Mouse (Mus musculus) hindbrain, embryonic 16.5 days (tissue): Measurements from ENCODE around the gene I0C0044D17Rik. TPM values are rescaled to one million over a fixed set of nuclear protein-coding genes. Genes with fewer than 3 reads are reported as not detected.

Experiments
- ATAC-seq: fragments of 200-750 bp; cut with Nextera tagmentation; 2 replicates; pipeline ENCODE4 v1.8.0; 2017; ENCODE audit warnings: moderate TSS enrichment, moderate library complexity
- H3K27ac ChIP-seq: fragments of 300-500 bp; sonication (generic); 2 replicates; pipeline ENCODE4 v1.5.1; 2014; ENCODE audit warnings: low read depth, mild to moderate bottlenecking, control low read depth, low read length, moderate library complexity
- H3K27me3 ChIP-seq: fragments of 300-500 bp; sonication (generic); replicated peaks from 2 replicates; pipeline ENCODE4 v1.6.1; 2014; ENCODE audit warnings: low read length; ENCODE audit not compliant: control insufficient read depth, insufficient read depth
- H3K36me3 ChIP-seq: fragments of 300-500 bp; sonication (generic); 2 replicates; pipeline ENCODE4 v1.6.1; 2014; ENCODE audit warnings: mild to moderate bottlenecking, low read length, moderate library complexity, mixed read lengths; ENCODE audit not compliant: control insufficient read depth, insufficient read depth
- H3K4me1 ChIP-seq: fragments of 300-500 bp; sonication (generic); 2 replicates; pipeline ENCODE4 v1.6.1; 2014; ENCODE audit warnings: low read depth, low read length; ENCODE audit not compliant: control insufficient read depth, insufficient read depth
- H3K4me2 ChIP-seq: fragments of 300-500 bp; sonication (generic); 2 replicates; pipeline ENCODE4 v1.6.1; 2014; ENCODE audit warnings: mild to moderate bottlenecking, low read length, control low read depth, moderate library complexity
- H3K4me3 ChIP-seq: fragments of 300-500 bp; sonication (generic); 2 replicates; pipeline ENCODE4 v1.5.1; 2014; ENCODE audit warnings: mild to moderate bottlenecking, low read length, control low read depth, moderate library complexity
- H3K9ac ChIP-seq: fragments of 300-500 bp; sonication (generic); 2 replicates; pipeline ENCODE4 v1.6.1; 2014; ENCODE audit warnings: low read depth, mild to moderate bottlenecking, control low read depth, low read length, moderate library complexity
- H3K9me3 ChIP-seq: fragments of 300-500 bp; sonication (generic); 2 replicates; pipeline ENCODE4 v1.6.1; 2014; ENCODE audit warnings: mild to moderate bottlenecking, low read length, moderate library complexity; ENCODE audit not compliant: control insufficient read depth
- WGBS: fragments of 180-500 bp; shearing (Covaris S2); extraction: QIAGEN DNeasy Blood & Tissue Kit; methylation state at CpG from one replicate; pipeline ENCODE4 v1.1.7; 2014; 5-methylcytosine and 5-hydroxymethylcytosine counted together
- polyA plus RNA-seq: library from polyadenylated mRNA; unstranded; fragments of >200 nt; fragmentation: Nextera tagmentation; extraction: Ambion mirVana; gene quantifications from 2 replicates; pipeline ENCODE4 v1.2.1, GENCODE M21; 2015

Gene I0C0044D17Rik
- polyA plus RNA-seq, 1 experiment from 2014 or later: not detected

DNA sequence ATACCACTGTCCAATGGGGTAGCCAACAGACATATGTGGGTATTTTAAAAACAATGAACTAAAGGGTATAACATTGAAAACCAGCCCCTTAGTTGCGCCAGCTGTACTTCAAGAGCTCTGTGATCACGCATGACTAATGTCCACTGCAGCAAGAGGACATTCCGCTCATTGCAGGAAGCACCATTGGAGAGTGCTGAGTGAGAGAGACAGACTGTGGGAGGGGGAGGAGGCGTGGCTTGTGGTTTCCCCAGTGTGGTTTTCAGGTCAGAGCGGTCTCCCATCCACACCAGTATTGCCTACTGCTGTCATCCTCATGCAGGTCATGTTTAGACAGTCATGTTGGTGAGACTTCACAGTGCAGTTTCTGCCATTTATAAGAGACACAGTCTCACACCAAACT lies 12.9 kb upstream of the I0C0044D17Rik start:
- H3K27ac ChIP-seq: no peak overlapping the region
- no peak for ATAC-seq
- H3K4me1 ChIP-seq: no peaks in the 10 kb centered on the region
- no peaks in the 10 kb centered on the region for H3K9me3 ChIP-seq
- H3K27me3 ChIP-seq: no peaks in the 10 kb centered on the region
- H3K9ac ChIP-seq: no peak overlapping the region
- H3K4me2 ChIP-seq: no peak overlapping the region
- 39% methylated on average over 5 of the region's 5 CpGs for WGBS
- no peaks in the 10 kb centered on the region for H3K36me3 ChIP-seq
- no peak overlapping the region for H3K4me3 ChIP-seq

DNA sequence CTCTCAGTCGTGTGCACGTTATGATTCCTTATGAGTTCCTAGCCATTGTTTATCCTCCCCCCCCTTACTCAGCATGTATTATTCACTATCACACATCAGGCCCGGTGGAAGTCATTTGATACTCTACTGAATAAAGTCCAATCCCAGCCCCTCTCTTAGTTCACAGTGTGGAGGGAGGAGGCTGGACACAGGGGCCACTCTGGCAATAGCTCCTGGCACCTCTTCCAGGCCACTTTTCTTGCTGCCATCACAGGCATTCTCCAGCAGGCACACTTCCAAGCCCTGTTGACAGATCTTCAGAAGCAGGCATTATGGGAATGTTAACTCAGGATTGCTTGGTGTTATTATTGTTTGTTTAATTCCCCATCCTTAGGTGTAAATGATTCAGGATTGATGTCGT lies 11.1 kb upstream of the I0C0044D17Rik start:
- no peak overlapping the region for H3K9ac ChIP-seq
- no peaks in the 10 kb centered on the region for H3K4me1 ChIP-seq
- H3K4me2 ChIP-seq: no peak overlapping the region
- H3K36me3 ChIP-seq: no peaks in the 10 kb centered on the region
- WGBS: 56% methylated on average over 4 of the region's 4 CpGs
- ATAC-seq: no peak
- no peaks in the 10 kb centered on the region for H3K9me3 ChIP-seq
- H3K4me3 ChIP-seq: no peak overlapping the region
- H3K27me3 ChIP-seq: no peaks in the 10 kb centered on the region
- no peak overlapping the region for H3K27ac ChIP-seq

DNA sequence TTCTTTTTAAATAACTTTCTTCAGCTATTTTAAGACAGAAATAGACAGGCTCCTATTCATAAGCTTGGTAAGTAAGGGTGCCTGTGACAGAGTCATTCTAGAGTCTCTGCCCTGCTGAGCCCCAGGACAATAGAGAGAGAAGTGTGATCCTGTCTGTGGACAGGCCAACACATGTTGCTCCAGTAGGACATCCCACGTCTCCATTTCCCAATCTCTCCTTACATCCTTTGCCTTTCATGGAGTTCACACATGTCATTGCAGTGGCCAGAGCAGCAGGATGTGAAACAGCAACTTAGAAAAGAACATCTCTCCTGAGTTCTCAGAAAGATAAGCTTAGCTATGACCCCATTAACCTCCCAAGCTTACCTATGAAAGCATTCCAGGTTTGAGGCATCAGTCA lies 8.1 kb upstream of the I0C0044D17Rik start:
- Histone ChIP-seq H3K4me2 (no peak overlapping the region), H3K4me1 (no peaks in the 10 kb centered on the region), H3K36me3 (no peaks in the 10 kb centered on the region), H3K27ac (no peak overlapping the region), H3K9ac (no peak overlapping the region), H3K27me3 (no peaks in the 10 kb centered on the region), H3K9me3 (no peaks in the 10 kb centered on the region), H3K4me3 (no peak overlapping the region)
- 64% methylated on average over 1 of the region's 1 CpGs for WGBS
- no peak for ATAC-seq

DNA sequence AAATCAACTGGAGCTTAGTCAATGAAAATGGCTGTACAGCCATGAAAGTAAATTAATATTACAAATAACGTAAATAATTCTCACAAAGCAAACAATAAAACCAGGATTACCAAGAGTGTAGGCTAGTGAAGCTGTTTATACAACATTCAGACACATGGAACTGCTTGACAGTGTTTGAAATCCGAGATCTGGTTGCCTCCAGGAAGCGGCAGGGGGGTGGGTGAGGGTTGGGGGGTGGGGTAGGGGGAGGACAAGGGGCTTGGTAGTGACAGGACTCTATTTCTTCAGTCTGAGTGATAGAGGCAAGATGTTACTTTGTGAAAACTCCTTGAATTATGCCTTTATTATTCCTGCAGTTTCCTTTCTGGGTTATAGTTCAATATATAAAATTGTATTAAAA lies 3.1 kb upstream of the I0C0044D17Rik start:
- Histone ChIP-seq H3K9ac (no peak overlapping the region), H3K9me3 (no peaks in the 10 kb centered on the region), H3K36me3 (no peaks in the 10 kb centered on the region), H3K4me2 (no peak overlapping the region), H3K4me3 (no peak overlapping the region), H3K27ac (no peak overlapping the region), H3K27me3 (no peaks in the 10 kb centered on the region), H3K4me1 (no peaks in the 10 kb centered on the region)
- ATAC-seq: no peak
- WGBS: 55% methylated on average over 3 of the region's 3 CpGs

DNA sequence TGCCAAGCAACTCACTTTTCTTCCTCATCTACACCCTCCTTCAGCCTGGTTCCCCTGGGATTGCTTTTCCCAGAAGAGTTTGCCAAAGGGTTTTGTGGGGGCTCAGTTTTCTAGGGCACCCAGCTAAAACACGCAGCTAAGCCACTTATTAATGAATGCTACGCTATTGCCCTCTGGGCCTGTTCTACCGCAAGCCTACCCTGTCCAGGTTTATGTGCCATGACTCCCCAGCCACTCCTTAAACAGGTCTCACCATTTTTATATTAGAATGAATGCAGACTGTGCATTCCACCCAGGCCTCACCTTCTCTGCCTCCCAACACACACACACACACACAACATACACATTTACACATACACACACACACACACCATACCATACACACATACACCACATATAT lies 593 bp downstream of the I0C0044D17Rik start:
- no peaks in the 10 kb centered on the region for H3K36me3 ChIP-seq
- no peak overlapping the region for H3K27ac ChIP-seq
- ATAC-seq: no peak
- no peaks in the 10 kb centered on the region for H3K9me3 ChIP-seq
- H3K4me1 ChIP-seq: peaks cover 1% of the 10 kb centered on the region
- no peak overlapping the region for H3K9ac ChIP-seq
- no peak overlapping the region for H3K4me2 ChIP-seq
- H3K27me3 ChIP-seq: peaks cover 7% of the 10 kb centered on the region
- no peak overlapping the region for H3K4me3 ChIP-seq
- WGBS: 67% methylated on average over 3 of the region's 3 CpGs

DNA sequence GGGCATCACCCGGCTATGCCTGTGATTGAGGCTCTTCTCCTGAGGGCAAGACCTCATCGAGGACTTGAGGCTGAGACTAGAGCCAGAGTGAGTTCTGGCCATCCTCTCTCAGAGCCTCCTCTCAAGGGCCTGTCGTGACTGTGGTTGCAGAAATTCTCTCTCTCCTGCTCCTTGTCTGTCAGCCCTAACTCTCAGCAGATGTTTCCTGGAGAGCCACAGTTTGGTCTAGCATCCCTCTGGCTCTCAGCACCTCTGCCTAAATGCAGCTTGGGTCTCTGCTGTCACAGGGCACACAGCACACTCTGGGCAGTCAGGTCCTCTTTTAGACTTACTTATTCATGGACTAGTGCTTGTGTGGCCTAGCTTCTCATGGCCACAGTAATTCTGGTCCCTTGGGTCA lies 1.2 kb downstream of the I0C0044D17Rik start:
- Histone ChIP-seq H3K4me2 (no peak overlapping the region), H3K4me1 (peaks cover 5% of the 10 kb centered on the region), H3K27ac (no peak overlapping the region), H3K36me3 (no peaks in the 10 kb centered on the region), H3K9ac (no peak overlapping the region), H3K27me3 (peaks cover 9% of the 10 kb centered on the region), H3K9me3 (no peaks in the 10 kb centered on the region), H3K4me3 (no peak overlapping the region)
- WGBS: 75% methylated on average over 3 of the region's 3 CpGs
- no peak for ATAC-seq

DNA sequence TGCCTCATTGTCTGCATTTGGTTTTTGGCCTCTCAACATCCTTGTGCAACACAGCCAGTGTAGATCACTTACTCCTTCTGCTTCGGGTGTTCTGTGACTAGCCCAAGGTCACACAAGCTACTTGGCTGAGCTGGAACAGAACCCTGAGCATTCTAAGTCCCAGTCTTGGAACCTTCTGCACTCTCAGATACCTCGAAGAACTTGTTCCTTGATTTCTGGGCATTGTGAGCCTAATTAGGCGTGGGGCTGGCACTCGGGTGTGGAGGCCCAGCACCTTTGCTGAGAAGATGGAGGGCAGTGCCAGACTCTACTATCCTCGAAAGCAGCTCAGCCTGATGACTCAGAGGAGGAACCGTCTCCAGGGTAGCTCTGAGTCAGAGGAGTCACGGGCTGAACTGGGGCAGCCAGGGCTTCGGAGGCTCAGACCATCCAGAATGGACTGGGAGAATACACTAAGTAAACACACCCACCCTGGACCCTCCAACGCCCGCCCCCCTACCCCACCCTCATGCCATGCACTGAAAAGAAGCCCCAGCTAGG lies 4.4 kb downstream of the I0C0044D17Rik start:
- no peak overlapping the region for H3K27ac ChIP-seq
- ATAC-seq: no peak
- peaks cover 5% of the 10 kb centered on the region for H3K4me1 ChIP-seq
- H3K9ac ChIP-seq: no peak overlapping the region
- H3K4me3 ChIP-seq: no peak overlapping the region
- no peak overlapping the region for H3K4me2 ChIP-seq
- peaks cover 9% of the 10 kb centered on the region for H3K27me3 ChIP-seq
- H3K9me3 ChIP-seq: no peaks in the 10 kb centered on the region
- WGBS: 90% methylated on average over 10 of the region's 10 CpGs
- no peaks in the 10 kb centered on the region for H3K36me3 ChIP-seq

DNA sequence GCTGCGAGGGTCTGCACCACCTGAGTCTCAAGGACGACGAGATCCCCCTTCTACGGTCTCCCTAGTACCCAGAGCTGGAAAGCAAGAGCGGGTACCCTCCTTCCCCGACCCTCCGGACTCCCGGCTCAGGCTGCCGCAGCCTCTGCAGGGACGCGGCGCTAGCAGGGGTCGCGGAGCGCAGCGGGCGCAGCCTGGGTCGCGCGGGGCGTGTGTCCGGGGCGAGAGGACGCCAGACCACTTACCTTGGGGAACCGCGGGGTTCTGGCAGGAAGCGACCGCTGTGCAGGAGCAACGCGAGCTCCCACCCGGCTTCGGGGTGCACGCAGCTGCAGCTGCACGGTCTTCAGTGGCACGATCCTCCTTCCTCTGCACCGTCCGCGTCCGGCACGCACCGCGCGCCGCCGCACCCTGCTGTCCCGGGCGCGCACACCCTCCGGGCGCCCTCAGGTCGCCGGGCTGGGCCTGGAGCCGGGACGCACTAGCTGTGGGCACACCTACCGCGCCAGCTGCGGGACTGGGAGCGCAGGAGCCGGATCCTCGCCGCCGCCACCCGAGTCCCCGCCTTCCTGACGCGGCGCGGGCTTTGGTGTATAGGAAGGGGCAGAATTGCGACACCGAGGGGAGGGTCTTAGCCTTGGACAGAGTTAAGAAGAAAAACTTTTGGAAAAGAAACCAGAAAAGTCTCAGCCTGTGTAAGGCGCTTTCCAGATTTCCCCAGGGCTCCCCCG lies 6.3 kb downstream of the I0C0044D17Rik start, which contains the start of gene Kank4:
Gene Kank4, minus strand, starts transcription at position 354 of the 728 bp plus-strand sequence.
- Histone ChIP-seq H3K4me1 (peaks cover 5% of the 10 kb centered on the region), H3K4me2 (peak within 1 kb of the TSS; percentile 94), H3K36me3 (no peaks in the 10 kb centered on the region), H3K27ac (0 out of 2 replicates have a peak within 1 kb of the TSS, but pooled peaks have one; percentile 9), H3K4me3 (peak within 1 kb of the TSS; percentile 77), H3K9ac (peak within 1 kb of the TSS; percentile 79), H3K9me3 (no peaks in the 10 kb centered on the region), H3K27me3 (peaks cover 9% of the 10 kb centered on the region)
- WGBS: under 1% methylated on average over 70 of the region's 72 CpGs
- peak; percentile 79 for ATAC-seq

DNA sequence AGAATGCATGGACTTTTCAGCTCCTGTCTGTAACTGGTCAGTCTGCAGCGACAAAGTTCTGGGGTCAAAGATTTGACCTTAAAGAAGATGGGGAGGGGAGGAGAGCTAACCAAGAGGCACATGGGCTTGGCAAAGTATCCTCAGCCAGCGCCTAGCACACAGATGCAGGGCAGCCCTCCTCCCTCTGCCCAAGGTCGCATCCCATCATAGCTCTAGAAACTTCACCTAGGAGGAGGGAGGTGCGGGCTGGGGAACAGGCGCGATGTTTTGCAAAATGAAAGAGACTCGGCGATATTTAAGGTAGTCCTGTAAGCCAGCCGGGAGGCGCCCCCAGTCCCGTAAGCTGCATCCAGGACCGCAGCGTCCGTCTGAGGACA lies 6.8 kb downstream of the I0C0044D17Rik start:
- Histone ChIP-seq H3K4me2 (peak overlapping the region; percentile 94), H3K4me3 (peak overlapping the region; percentile 77), H3K27ac (no peak overlapping the region), H3K9ac (peak overlapping the region; percentile 79), H3K4me1 (peaks cover 5% of the 10 kb centered on the region), H3K36me3 (no peaks in the 10 kb centered on the region), H3K9me3 (no peaks in the 10 kb centered on the region), H3K27me3 (peaks cover 9% of the 10 kb centered on the region)
- 4% methylated on average over 14 of the region's 14 CpGs for WGBS
- peak; percentile 27 for ATAC-seq
